Mouse (Mus musculus) fat pad, adult 2 months (tissue): ENCODE measurements around the gene Gm40460.
A peak's percentile ranks its signal among the peaks of the same experiment; 100 is the strongest.
"Not testable (repeated sequence)": the region's sequence is repeated elsewhere in the genome, so short reads cannot be mapped to it uniquely, and the experiment has no call there.

Experiments used
- DNase-seq: peaks from one replicate; pipeline ENCODE4 v3.0.0-alpha.2; 2011; ENCODE audit warnings: low read depth, low spot score; ENCODE audit errors: extremely low read depth

Gm40460 gene

GRCm38 (mm10) chr7:142240978-142241377 lies at the start of gene Gm40460:
Gene Gm40460, minus strand, starts transcription at chr7:142241078.
- no peak for DNase-seq

- DNase-seq = not testable (repeated sequence)
These were observed 45.2 kb upstream of the Gm40460 start for GRCm38 (mm10) chr7:142285910-142286612.

- DNase-seq = no peak
These were observed 44.4 kb upstream of the Gm40460 start for GRCm38 (mm10) chr7:142285130-142285835.

GRCm38 (mm10) chr7:142284615-142285080 lies 43.8 kb upstream of the Gm40460 start:
- DNase-seq = peak; percentile 30

GRCm38 (mm10) chr7:142284023-142284591 lies 43.2 kb upstream of the Gm40460 start:
- no peak for DNase-seq

- not testable (repeated sequence) for DNase-seq
These were observed 42.0 kb upstream of the Gm40460 start for GRCm38 (mm10) chr7:142282847-142283246.

GRCm38 (mm10) chr7:142279291-142279690 lies 38.4 kb upstream of the Gm40460 start:
- DNase-seq = not testable (repeated sequence)

- DNase-seq = not testable (repeated sequence)
These were observed 37.3 kb upstream of the Gm40460 start for GRCm38 (mm10) chr7:142278183-142278582.

- DNase-seq = not testable (repeated sequence)
These were observed 33.4 kb upstream of the Gm40460 start, which contains the start of gene Gm4559 for GRCm38 (mm10) chr7:142274263-142274662. Gene Gm4559, minus strand, starts transcription at chr7:142274363.

GRCm38 (mm10) chr7:142258254-142258653 lies 17.4 kb upstream of the Gm40460 start, which contains the start of gene Gm2431:
Gene Gm2431, minus strand, starts transcription at chr7:142258354.
- not testable (repeated sequence) for DNase-seq

- DNase-seq = no peak
These were observed 14.6 kb upstream of the Gm40460 start for GRCm38 (mm10) chr7:142255517-142255916.

GRCm38 (mm10) chr7:142249824-142250223 lies 8.9 kb upstream of the Gm40460 start:
- DNase-seq = no peak

GRCm38 (mm10) chr7:142231540-142231939 lies 9.3 kb downstream of the Gm40460 start:
- no peak for DNase-seq

GRCm38 (mm10) chr7:142229871-142230270 lies 11.0 kb downstream of the Gm40460 start, which contains the start of gene Krtap5-5:
Gene Krtap5-5, minus strand, starts transcription at chr7:142229971.
- DNase-seq = not testable (repeated sequence)

GRCm38 (mm10) chr7:142224518-142224917 lies 16.4 kb downstream of the Gm40460 start:
- DNase-seq = no peak

GRCm38 (mm10) chr7:142212136-142212535 lies 28.7 kb downstream of the Gm40460 start:
- DNase-seq = not testable (repeated sequence)

GRCm38 (mm10) chr7:142211559-142211958 lies 29.3 kb downstream of the Gm40460 start, which contains the start of gene Gm7579:
Gene Gm7579, plus strand, starts transcription at chr7:142211859.
- no peak for DNase-seq

GRCm38 (mm10) chr7:142206891-142207290 lies 34.0 kb downstream of the Gm40460 start:
- DNase-seq = not testable (repeated sequence)

GRCm38 (mm10) chr7:142205488-142205887 lies 35.4 kb downstream of the Gm40460 start:
- no peak for DNase-seq

- DNase-seq = no peak
These were observed 39.8 kb downstream of the Gm40460 start, which contains the start of gene Krtap5-3 for GRCm38 (mm10) chr7:142201064-142201463. Gene Krtap5-3, plus strand, starts transcription at chr7:142201364.

GRCm38 (mm10) chr7:142198748-142199147 lies 42.1 kb downstream of the Gm40460 start:
- DNase-seq = no peak
